Mouse (Mus musculus) adrenal gland, adult 10 weeks (tissue): Measurements from ENCODE around the gene Med15. TPM values are rescaled to one million over a fixed set of nuclear protein-coding genes. Genes with fewer than 3 reads are reported as not detected.

ENCODE experiments used
- polyA plus RNA-seq: library from polyadenylated mRNA; stranded (reverse); fragments of 350-450 nt; fragmentation: Illumina TruSeq; extraction: RNeasy Lipid Tissue Mini Kit (QIAGEN cat#74804); gene quantifications from one replicate; pipeline ENCODE4 v1.2.3, GENCODE M21; 2014; ENCODE audit warnings: low read depth, low replicate concordance

Gene Med15
- 13.5 TPM for polyA plus RNA-seq

DNA sequence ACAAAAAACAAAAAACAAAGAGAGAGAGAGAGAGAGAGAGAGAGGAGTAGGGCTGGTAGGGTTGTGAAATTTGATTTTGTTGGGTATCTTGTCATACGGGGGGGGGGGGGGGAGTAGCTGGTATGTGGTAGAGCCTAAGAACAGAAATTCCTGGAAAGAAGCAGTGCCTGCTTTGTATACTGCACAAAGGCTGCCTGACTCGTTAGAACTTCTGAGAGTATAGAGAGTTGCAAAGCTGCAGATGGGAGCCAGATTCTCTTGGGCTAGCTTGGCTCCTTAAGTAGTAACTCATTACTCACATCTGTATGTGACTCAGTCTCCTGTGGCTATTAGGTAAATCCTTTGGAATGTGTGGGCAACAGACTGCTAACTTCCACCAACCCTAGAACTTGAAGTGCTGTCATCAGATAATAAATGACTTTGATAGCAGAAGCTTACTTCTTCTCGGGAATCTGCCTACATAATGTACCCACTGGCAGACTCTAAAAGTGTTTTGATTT is at the start of gene Med15:
Med15 (minus strand) TSS at position 51 of the 500 bp plus-strand sequence.

DNA sequence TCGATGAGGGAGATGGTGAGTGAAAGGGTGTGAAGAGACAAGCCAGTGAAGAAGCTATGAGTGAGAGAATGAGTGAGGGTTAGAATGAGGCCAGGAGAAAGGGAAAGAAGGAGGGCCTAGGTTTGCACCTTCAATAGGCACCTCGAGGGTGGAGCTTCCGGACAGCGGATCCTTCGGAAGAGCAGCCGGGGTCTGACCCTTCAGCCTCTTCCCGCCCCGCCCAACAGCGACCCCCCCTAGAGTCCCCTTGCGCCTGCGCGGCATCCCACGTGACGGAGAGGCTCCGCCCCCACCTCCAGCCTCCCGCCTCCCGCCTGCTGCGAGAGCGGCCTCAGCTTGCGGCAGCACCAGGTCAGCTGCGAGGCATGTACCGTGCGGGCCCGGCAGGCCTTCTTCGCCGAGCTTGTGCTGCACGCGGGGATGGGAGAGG is 26.7 kb upstream of the Med15 start, which contains the start of gene Klhl22:
Klhl22 (plus strand) TSS at position 275 of the 430 bp plus-strand sequence.

DNA sequence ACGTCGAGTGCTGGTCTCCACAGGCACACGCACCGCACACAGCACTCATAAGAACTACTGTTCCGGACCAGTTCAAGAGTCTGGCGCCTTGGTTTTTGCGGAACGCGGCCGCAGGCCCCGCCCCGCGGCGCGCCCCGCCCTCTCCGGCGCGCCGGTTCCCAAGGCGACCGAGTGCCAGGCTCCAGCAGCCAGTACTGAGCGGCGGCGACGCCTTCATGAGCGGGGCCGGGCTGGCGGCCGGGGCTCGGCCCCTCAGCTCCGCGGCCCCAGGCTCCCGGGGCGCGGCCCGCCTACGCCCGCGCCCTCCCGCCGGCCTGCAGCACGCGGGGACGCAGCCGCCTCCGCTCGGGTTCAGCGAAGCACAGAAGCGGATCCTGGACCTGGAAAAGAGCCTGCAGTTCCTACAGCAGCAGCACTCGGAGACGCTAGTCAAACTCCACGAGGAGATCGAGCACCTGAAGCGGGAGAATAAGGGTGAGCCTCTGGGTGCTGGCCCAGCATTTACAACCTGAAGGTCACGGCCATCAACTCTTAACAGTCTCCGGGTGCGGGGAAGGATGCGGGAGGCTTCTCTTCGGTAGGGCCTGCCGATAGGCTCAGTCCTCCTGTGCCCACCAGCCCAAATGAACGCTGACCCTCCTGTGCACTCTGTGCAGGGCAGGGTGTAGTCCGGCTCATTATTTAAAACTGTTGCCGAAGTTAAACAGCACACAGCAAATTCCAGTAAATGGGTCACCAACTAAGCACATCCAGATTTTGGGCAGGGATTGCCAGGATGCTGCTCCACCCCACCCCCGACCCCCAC is 86.2 kb downstream of the Med15 start, which contains the start of gene Ccdc74a:
Ccdc74a (plus strand) TSS at position 161 of the 805 bp plus-strand sequence.

DNA sequence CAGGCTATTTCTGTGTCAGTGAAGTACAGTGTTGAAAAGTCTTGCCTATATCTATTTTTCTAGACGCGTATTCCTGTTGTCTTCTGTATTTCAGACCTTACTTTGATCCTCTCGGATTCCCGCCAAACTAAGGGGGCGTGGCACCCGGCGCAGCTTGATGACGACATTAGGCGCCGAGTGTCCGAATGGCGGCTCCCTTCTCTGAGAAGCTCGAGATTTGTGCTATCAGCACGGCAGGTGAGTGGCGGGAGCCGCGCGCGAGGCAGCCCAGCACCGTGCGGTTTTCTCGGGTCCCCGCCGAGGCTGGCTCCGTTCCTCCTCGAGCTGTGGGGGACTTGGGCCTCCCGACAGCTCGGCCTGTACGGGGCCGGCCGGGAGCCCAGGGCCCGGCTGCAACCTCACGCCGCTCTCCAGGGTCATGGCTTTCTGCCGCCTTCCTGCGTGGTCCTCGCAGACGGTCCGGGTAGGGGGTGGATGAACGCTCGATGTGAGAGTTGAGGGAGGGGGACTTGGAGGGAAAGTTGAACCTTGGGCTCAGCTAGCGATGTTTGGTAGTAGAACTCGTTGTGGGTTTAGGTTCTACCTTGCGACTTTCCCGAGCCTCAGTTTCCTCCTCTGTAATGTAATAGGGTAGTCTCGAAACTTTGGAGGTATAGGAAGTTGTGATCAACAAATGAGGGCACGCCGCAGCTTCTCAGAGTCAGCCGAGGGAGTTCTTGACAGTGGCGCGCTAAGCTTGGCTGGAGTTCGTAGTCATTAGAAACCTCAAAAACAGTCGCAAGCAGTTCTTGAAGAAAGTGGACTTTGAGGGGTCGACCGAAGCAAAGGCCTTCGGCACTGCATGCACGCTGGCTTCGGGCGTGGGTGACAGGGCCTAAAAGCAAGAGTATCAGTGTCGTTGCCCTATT is 113.2 kb downstream of the Med15 start, which contains the start of gene Smpd4:
Smpd4 (plus strand) TSS at position 157 of the 908 bp plus-strand sequence.

Other genes with a start within 250 kb of the Med15 start
- 1.6 TPM for gene Aifm3, start 243.3 kb downstream of the Med15 start, polyA plus RNA-seq
- gene Lztr1, start 224.2 kb downstream of the Med15 start, polyA plus RNA-seq = 21.9 TPM
- 1.7 TPM for gene Thap7, start 201.8 kb downstream of the Med15 start, polyA plus RNA-seq
- not detected for gene Lrrc74b, start 171.6 kb downstream of the Med15 start, polyA plus RNA-seq
- gene P2rx6, start 171.0 kb downstream of the Med15 start, polyA plus RNA-seq = 0.23 TPM
- 0.29 TPM for gene Slc7a4, start 149.7 kb downstream of the Med15 start, polyA plus RNA-seq
- 16.9 TPM for gene Smpd4, start 113.5 kb downstream of the Med15 start, polyA plus RNA-seq
- not detected for gene Ccdc74a, start 86.4 kb downstream of the Med15 start, polyA plus RNA-seq
- 11.2 TPM for gene Klhl22, start 26.7 kb upstream of the Med15 start, polyA plus RNA-seq
- gene Scarf2, start 64.4 kb upstream of the Med15 start, polyA plus RNA-seq = not detected
- not detected for gene B830017H08Rik, start 100.2 kb upstream of the Med15 start, polyA plus RNA-seq
- gene Car15, start 105.5 kb upstream of the Med15 start, polyA plus RNA-seq = not detected
- gene Gm20518, start 158.8 kb upstream of the Med15 start, polyA plus RNA-seq = not detected
- gene Tssk1, start 161.3 kb upstream of the Med15 start, polyA plus RNA-seq = not detected
- 8.2 TPM for gene Dgcr2, start 165.7 kb upstream of the Med15 start, polyA plus RNA-seq
- not detected for gene Tssk2, start 165.7 kb upstream of the Med15 start, polyA plus RNA-seq
- 2.1 TPM for gene Ess2, start 178.5 kb upstream of the Med15 start, polyA plus RNA-seq
- gene Gsc2, start 182.2 kb upstream of the Med15 start, polyA plus RNA-seq = not detected
- gene Slc25a1, start 195.3 kb upstream of the Med15 start, polyA plus RNA-seq = 36.7 TPM
- not detected for gene Vpreb2, start 247.5 kb upstream of the Med15 start, polyA plus RNA-seq